Mouse (Mus musculus): ENCODE data around the gene Bicra. TPM values are rescaled to one million over a fixed set of nuclear protein-coding genes. Genes with fewer than 3 reads are reported as not detected.
A peak's percentile ranks its signal among the peaks of the same experiment; 100 is the strongest.

Bicra gene
- polyA plus RNA-seq, 1 experiment: 3.7 TPM

DNA sequence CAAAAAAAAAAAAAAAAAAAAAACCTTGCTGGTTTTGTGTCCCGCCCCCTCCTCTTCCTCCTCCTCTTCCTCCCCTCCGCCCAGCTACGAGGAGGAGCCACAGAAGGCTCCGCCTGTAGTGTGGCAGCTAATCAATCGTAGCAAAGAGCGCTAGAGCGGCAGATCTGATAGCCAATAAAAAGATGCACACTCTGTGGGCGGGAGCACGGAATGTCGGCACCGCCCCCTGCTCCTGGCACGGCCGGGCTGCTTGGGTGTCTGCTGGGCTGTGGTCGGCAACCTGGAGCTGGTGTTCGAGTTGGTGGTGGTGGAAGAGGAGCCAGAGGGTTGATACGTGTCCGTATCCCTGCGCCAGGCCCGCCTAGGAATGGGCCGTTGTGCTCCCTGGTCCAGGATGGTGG is 443 bp upstream of the Bicra start:
- peak; percentile 85 for DNase-seq (ENCODE audit: low read depth)

- no peak for DNase-seq (ENCODE audit: low read depth)
Observed at GRCm38 (mm10) chr7:16046481-16047337, 1.0 kb downstream of the Bicra start.

- no peak for DNase-seq (ENCODE audit: low read depth)
Observed at GRCm38 (mm10) chr7:16046101-16046480, 1.6 kb downstream of the Bicra start.

- no peak for DNase-seq (ENCODE audit: low read depth)
Observed at GRCm38 (mm10) chr7:16045538-16045937, 2.2 kb downstream of the Bicra start.

DNA sequence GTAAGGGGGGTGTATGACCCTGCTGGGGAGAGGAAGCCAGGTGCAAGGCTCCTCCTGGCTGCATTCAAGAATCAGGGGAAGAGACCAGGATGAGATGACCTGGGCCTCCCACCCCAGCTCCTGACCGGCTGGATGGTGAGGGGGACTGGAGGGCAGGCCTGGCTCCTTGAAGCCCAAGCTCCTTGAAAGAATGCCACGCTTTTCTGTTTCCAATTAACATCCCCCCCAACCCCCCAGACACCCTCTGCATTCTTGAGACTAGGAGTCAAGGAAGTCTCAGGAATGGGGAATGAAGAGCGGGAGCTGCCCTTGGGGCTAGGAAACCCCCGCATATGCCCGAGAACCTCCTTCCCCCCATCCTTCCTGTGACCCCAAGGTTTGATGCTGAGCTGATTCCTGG is 3.2 kb downstream of the Bicra start:
- no peak for DNase-seq (ENCODE audit: low read depth)

GRCm38 (mm10) chr7:16043861-16044435 is 3.8 kb downstream of the Bicra start:
- no peak for DNase-seq (ENCODE audit: low read depth)

- no peak for DNase-seq (ENCODE audit: low read depth)
Observed at GRCm38 (mm10) chr7:16042850-16043775, 4.6 kb downstream of the Bicra start.

DNA sequence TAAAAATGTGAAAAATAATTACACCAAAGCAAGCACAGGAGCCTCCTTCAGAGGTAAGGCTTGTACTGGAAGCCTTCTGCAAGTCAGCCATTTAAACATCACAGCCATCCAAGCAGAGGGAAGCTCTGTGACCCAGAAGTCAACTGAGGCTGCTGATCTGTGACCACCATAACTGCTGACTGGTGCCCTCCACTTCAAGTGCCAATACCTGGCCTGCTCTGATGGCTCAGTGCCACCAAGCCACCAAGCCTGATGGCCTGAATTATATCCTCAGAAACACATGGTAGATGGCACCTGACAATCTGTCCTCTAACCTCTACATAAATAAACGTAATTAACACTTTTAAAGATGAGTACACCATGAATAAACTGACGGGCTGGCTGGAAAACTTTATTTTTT is 6.5 kb downstream of the Bicra start:
- no peak for DNase-seq (ENCODE audit: low read depth)

GRCm38 (mm10) chr7:16039363-16039762 is 8.4 kb downstream of the Bicra start:
- no peak for DNase-seq (ENCODE audit: low read depth)

DNA sequence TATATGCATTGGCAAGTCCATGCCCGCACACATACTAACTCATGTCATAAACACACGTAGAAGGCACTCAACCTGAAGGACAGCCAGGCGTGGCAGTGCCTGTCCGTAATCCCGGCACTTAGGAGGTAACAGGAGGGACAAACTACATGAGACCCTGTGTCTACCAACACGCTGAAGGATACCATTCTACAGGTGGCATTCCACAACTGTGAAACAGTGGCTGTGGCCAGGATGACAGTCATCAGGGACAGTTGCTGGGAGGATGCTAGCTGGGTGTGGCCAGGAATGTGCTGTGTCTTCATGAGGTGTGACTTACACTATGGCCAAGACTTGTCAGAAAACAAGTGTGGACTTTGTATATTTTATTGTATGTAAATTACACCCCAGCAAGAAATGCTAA is 10.7 kb downstream of the Bicra start:
- no peak for DNase-seq (ENCODE audit: low read depth)

- no peak for DNase-seq (ENCODE audit: low read depth)
Observed at GRCm38 (mm10) chr7:16033580-16034461, 13.9 kb downstream of the Bicra start.

DNA sequence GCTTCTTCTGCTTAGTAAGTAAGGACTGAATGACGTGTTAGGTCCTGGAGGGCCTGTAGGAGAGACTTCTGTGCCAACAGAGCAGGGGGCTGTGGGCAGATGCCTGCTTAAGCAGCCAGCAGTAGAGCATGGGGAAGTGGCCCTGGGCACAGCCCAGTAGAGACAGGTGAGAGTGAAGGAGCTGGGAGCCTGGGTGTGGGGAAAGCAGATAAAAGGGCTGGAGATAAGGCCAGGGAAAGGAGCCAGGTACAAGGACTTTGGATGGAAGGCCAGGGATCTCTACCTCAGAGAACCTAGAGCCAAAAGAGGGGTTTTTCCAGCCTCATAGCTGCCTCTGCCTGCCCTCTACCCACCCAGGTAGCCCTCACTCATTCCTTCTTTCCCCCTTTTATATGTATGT is 14.7 kb downstream of the Bicra start:
- no peak for DNase-seq (ENCODE audit: low read depth)

DNA sequence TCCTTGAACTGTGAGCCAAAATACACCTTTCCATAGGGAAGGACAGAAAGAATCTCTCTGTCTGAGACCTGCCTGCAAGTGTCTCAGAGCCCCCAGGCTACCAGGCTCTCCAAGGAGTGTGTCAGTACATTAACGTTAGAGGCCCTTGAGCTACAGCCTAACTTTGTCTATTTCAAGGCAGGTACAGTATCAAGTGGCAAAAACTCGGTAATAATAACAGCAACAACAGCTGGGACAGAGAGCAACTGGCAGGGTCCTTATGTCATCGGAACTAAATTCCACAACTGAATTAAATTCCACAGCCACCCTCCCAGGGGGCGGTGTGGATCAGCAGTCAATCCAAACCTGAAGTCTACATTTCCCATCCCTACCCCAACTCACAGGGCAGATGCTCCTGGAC is 16.6 kb downstream of the Bicra start:
- DNase-seq (ENCODE audit: low read depth): no peak

DNA sequence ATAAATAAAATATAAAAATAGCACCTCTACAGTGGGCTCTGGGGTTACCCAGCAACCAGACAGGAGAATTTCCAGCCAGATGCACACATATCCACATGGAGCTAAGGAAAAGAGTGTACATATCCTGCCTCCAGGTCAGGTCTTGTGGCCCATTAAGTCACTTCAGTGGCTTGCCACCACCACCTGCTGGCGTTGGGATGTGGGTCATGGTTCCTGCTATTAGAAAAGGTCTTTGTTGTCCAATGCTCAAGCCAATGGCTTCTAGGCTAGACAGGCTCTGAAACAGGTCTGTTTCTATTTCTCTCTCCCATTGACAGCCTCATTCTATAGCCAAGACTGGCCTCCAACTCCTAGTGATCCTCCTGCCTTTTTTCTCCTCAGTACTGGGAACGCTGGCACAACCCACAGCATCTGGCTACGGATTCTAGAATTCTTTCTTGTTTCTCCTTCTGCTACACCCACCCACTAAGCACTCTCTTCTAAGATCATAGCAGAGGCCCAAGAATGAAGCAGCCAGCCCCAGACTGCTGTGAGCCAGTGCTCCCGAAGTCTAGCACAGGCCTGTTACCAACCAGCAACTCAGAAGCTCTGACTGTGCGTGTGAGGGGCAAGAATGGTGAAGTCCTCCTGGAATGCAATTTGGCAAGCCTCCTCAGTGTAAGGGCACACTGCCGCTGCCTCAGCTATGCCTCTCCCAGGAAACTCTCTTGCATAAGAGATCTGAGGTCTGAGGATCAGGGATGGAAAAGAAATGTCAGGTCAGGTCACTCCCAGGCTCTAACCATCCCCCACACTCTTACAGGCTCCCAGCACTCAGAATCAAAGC is 19.4 kb downstream of the Bicra start:
- no peak for DNase-seq (ENCODE audit: low read depth)

DNA sequence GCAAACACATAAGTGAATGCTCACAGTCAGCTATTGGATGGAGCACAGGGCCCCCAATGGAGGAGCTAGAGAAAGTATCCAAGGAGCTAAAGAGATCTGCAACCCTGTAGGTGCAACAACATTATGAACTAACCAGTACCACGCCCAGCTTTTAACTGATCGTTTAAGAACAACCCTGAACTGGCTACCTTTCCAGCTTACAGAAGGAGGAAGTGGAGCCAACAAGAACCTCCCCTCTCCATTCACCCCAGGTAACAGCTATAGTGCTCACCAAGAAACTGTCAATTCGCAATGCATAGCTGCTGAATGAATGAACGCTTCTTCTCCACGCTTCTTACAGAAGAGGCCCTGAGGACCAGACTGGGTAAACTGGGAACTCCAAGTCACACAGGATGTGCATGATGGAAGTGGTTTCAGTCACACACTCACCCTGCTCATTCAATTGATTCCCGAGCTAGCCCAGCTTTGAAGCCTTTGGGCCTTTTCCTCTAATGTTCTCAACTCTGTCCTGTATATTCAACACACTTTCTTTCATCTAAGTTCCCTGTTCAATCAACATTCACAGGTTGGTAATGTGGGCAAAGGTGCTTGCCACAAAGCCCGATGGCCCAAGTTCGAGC is 23.0 kb downstream of the Bicra start:
- no peak for DNase-seq (ENCODE audit: low read depth)

DNA sequence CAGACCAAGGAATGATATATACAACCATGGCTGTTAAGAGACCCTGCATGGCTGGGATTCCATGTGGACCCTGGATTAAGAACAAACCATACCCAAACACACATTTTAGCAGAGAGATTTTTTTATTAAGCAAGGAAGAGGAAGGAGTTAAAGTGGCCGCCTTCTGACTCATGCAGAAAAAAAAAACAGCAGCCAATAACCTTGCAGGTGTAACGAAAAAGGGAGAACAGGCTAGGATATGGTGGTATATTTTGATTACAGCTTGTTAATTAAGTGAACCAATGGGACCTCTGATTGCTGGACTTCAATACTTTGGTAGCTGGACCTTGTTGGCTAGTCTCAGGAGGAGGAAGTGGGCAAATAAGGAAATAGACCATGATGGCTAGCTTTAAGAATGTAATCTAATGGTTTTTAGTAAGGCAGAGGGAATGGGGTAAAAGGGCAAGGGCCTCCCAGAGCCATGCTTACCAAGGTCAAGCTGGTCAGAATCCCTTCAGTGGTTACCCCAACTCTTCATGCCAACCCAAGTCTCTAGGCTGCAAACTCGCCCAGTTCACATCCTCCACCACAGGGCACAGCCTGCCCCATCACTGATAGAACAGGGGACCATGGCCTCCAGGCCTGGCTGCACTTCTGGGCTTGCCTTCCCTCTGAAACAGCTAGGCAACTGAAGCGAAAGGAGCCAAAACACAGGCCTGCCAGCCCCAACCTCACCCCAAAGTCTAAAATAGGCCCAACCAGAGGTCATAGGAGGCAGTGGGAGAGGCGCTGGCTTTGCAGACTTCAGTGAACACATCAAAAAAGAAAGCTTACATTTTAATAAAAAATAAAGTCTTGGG is 28.2 kb downstream of the Bicra start:
- DNase-seq (ENCODE audit: low read depth): no peak

GRCm38 (mm10) chr7:16018016-16018810 is 29.5 kb downstream of the Bicra start:
- no peak for DNase-seq (ENCODE audit: low read depth)

DNA sequence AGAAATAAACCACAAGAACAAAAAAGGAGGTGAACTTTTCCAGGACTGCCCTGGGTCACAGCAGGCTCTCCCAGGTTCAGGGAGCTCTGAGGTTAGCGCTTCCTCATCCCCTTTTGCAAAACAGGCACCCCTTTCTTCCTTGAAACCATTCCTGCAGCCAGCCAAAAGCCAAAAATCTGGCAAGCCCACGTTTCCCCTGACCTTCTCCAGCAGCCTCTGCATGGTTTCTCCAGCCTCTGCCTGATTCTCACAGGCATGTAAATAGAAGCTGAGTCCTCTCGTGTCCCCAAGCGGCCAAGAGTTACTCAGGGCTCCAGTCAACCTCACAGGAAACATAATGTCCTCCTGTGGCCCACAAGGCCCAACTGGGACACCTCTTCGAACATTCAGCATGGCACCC is 32.3 kb downstream of the Bicra start:
- no peak for DNase-seq (ENCODE audit: low read depth)
